Mouse (Mus musculus) megakaryocyte, embryonic 14.5 days (primary cell): ENCODE results near the gene Rims4.

Experiments
- FLI1 ChIP-seq: IDR thresholded peaks from 2 replicates; pipeline ENCODE4 v1.6.1; 2012; ENCODE audit warnings: low read length, inconsistent platforms, mixed read lengths
- GATA1 ChIP-seq: IDR thresholded peaks from 3 replicates; pipeline ENCODE4 v1.6.1; 2012; ENCODE audit warnings: mixed read lengths, low read length, inconsistent platforms, borderline replicate concordance

DNA sequence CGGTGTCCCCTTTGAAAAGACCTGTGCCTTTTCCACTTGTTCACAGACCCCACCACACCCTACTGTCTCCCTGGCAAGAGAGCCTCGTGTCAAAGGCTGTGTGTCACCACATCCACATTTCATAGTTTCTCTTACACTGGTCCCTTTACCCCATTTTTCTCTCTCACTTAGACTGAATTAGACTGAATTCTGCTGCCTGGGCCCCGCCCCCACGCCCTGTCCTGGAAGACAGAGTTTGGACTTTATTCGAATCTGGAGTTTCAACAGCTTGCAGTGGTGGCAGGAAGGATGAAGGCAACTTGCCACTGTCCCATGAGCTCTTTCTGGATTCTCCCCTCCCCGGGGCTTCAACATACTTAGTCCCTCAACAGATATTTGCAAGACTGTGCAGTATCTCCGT lies 47.2 kb upstream of the Rims4 start:
- no peak for TF ChIP-seq GATA1
- TF ChIP-seq FLI1, result no peak
